Mouse (Mus musculus) c-Kit-positive CD71-positive TER-119-positive erythroid progenitor cells, embryonic 14.5 days (primary cell): ENCODE data around the gene Gm20458.

Experiments used
- DNase-seq: peaks from one replicate; pipeline ENCODE4 v3.0.0-alpha.2; 2013; ENCODE audit warnings: low spot score

The Gm20458 gene

DNA sequence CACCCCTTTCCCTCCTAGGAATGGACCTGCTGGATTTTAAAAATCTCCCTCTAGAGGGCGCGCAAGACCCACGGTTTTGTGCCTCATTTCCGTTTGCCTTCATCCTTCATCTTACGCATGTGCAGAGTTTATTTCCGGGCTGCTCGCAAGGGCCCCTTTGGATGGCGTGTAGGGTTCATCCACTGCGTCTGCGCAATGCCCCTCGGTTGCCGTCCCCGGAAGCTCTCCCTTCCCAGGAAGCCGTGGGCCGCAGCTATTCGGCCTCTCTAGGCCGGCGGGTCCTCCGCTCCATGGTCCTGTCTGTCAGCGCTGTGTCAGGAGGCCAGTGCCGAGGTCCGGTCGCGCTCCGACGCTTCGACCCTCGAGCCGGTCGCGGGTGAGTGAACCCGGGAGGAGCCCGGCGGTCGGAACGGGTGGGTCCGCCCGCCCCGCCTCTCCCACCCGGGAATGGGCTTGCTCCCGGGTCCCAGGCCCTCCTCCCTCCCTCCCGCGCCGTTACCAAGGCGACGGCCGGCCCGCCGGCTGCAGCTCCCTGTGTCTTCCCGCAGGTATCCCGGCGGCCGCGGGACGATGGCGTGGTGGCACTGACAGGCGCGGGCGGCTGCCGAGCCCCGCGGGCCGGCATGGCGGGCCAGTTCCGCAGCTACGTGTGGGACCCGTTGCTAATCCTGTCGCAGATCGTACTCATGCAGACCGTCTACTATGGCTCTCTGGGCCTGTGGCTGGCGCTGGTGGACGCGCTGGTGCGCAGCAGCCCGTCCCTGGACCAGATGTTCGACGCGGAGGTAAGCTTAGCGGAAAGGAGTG lies at the start of gene Gm20458:
TSS of gene Gm20458 (plus strand) at position 223 of the 807 bp plus-strand sequence.
- peak; percentile 93 for DNase-seq

DNA sequence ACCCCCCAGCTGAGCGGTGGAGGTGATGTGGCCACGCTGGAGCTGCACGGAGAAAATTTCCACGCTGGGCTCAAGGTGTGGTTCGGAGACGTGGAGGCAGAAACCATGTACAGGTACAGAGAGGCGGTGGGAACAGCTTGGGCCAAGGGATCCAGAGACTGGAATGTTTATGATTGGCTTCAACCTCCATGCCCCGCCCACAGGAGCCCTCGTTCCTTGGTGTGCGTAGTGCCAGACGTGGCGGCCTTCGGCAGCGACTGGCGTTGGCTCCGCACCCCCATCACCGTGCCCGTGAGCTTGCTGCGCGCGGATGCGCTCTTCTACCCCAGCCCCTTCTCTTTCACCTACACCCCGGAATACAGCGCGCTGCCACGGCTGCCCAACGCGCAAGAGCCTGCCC lies 46.6 kb upstream of the Gm20458 start:
- DNase-seq = no peak

DNA sequence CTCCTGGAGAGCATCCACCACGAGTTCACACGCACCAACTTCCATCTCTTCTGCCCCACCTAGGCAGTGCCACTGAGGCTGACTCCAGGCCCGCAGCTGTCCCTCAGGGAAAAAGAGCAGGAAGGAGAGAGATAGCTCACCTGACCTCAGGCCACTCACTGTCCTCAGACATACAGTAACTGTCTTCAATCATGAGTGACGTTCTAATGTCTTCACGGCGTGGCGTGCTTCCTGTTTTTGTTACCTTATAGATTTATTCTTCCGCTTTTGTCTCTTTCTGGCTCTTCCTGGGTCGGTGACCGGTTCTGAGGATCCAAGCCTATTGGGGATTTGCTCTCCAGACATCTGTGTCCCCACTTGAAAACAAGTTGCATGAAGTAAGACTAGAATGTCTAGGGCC lies 46.2 kb upstream of the Gm20458 start:
- no peak for DNase-seq

DNA sequence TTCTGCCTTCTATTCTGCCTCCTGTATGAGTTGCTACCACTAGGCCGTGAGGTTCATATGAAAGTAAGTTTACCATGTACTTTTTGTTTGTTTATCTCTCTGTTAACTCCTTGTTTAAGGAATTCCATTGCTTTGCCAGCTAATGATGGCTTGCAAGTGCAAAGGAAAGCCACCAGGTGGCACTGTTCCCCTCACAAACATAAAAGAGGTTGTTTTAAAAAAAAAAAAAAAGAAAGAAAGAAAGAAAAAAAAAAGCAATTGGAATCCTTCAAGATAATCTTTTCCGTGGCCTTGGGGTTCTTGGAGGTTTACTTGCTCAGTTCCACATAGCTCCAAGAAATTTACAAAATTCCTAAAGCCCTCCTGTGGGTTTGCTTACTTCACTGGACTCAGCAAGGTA lies 43.6 kb upstream of the Gm20458 start:
- DNase-seq = peak; percentile 5

DNA sequence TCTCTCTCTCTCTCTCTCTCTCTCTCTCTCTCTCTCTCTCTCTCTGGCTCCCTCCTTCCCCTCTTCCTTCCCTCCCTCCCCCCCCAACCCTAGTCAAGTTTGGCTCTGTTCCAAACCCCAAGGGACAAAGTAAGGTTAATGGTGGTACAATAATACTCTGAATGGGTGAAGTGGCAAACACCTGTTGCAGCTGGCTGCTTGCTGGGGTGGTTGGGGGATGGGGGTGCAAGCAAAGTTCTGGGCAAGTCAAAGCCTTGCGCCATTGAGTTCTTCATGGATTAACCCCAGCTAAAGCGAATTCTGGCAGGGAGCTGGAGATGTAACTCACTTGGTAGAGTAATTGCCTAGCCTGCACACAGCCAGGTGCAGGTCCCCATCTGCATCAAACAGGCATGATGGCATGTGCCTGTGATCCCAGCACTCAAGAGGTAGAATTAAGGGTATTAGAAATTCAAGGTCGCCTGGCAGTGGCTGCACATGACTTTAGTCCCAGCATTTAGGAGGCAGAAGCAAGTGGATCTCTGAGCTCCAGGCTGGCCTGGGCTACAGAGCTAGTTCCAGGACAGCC lies 42.4 kb upstream of the Gm20458 start:
- DNase-seq = no peak

DNA sequence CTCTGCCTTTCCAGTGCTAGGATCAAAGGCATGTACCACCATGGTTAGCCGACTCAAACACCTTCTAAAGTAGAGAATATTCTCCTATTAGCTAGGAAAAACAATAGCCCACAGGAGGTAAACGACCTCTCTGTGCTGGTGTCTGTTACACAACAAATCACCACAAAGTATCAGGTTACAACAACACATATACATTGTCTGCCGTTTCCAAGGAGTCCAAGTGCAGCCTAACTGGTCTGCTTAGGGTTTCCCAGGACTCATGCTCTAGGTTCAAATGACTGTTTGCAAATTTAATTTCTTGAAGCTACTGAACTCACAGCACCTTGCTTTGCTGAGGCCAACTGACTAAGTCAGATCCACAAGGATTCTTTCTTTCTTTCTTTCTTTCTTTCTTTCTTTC lies 41.3 kb upstream of the Gm20458 start:
- DNase-seq = no peak

DNA sequence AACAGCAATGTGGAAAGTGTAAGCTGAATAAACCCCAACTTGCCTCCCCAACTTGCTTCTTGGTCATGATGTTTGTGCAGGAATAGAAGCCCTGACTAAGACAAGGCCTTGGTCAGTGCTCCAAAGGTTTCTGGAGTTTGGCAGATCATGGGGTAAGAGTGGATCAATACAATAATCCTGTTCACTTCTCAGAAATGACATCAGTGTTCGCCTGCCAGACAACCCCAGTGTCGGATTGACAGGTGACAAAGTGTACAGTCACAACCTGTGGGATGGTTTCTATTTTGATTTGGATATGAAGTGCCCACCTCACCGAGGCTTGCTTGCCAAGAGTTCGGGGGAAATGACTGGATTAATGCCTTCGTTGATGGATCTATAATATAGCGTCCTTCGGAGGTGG lies 39.5 kb upstream of the Gm20458 start:
- DNase-seq = no peak

DNA sequence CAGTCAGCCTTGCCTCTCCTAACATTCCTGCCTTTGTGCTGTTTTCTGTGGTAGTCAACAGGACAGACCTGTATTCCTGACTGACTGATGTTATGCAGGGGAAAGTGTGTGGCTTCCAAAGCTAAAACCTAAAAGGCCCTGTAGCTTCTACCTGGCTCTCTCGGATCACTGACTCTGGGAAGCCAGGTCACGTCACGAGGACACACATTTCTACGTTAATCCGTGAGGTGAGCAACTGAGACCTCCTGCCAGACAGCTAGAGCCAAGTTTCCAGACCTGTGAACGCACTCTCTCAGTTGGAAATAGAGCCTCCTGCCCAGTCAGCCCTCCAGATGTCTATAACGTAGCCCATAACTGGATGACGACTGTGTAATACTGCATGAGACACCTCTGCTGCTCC lies 38.8 kb upstream of the Gm20458 start:
- DNase-seq = no peak

DNA sequence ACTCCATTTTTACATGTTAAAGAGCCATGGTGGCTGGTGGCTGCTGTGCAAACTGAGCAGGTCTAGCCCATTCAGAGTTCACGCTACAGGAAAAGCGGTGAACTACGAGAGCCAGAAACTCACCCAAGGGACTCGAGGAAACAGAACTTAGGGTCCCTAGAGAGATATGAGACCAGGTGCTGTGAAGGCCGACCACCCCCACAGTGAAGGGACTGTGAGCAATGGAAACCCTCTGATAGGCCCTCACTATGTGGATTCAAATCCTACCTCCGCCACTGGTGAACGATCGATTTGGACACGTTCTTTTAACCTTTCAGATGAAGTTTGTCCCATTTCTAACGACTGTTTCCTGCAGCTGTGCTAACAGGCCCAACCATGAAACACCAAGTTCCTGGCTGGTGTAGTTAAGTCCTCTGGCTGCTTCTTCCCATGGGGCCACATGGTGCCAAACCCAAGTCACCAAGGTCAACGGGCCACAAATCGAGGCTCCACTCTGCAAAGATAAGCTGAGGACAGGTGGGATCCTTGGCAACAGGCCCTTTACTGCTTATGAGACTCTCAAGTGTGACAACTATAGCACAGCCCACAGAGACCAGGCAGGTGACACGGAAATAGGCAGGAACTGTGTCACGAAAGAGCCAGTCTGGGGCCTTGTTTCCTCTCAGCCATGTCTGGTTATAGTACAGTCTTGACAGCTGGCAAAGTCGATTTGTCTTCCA lies 37.9 kb upstream of the Gm20458 start:
- no peak for DNase-seq

DNA sequence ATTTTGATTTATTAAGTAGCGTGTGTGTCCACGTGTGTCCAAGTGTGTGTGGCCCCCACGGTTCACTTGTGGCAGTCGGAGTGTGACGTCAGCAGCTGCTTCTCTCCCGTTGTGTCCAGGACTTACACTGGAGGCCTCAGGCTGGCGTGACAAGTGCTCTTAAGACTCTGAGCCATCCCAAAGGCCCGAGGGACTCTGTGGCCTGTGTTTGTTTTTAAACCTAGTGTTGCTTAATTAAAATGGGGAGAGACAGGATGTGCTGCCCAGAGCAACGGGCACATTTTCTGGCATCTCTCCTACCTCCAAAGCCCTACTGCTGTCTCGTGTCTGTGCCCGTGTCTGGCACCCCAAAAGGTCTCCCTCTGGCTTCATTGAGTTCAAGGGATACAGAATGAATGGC lies 37.3 kb upstream of the Gm20458 start:
- no peak for DNase-seq

DNA sequence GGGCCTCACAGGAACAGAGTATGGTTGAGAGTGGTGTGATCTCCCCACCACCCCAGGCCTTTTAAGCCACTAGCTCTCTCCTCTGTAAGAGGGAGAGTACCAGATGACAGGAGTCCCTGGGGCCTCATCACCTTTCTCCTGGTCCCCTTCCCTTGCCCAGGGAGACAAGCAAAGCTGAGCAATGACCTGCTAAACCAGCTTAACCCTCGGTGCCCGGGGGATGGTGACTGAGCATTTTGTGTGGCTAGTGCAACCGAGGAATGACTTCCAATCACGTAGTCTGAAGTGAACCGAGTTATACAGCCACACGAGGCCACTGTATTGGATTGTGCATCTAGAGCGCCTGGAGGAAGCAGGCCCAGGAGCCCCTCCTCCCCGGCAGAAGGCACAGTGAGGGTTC lies 36.4 kb upstream of the Gm20458 start:
- no peak for DNase-seq

DNA sequence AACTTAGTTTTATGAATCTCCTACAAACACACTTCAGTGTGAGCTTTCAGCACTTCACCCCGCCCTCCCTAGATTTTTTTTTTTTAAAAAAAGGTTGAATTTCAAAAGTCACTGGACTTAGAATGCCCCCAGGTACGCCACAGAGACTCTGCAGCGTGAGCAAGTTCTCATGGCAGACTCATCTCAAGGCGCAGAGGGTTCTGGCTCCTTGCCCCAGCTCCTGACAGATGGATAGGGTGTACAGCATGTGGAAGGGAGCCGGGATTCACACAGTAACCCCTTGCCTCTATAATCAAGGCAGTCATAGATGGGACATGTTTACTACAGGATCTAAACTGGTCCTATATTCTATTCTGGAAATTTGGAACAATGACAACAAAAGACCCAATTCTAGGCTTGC lies 35.4 kb upstream of the Gm20458 start:
- DNase-seq = no peak

DNA sequence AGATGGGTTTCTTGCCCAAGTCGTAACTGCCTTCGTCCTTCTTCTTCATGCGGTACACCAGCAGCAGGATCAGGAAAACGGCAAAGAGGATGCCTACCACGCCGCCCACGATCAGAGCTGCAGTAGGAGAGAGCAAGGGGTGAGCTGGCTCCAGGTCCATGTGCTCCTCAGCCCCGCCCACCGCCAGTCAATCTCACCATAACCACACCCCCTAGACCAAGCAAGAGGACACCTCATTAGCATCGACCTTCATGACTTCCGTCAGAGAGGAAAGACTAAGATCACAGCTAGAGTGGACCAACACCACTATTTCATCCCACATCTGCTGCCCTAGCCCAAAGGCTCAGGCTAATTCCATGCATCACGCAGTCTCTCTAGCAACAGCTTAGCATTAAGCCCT lies 34.6 kb upstream of the Gm20458 start:
- no peak for DNase-seq

DNA sequence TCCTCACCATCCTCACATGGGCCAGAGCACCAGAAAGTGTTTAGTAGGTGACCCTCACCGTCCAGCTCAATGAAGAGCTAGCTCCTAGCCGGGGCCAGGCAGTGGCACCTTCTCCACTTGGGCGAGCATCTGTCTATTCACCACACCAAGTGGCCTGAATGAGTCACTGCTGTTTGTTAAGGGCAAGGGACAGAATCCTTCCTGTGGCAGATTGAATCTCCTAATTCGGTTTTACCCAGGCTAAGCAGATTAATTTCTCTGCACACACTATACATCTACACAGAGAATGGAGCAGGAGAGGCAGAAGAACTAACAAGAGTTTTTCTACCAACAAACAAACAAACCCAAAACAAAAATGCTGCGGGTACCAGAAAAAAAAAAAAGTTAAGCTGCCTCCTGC lies 33.8 kb upstream of the Gm20458 start:
- DNase-seq = no peak

DNA sequence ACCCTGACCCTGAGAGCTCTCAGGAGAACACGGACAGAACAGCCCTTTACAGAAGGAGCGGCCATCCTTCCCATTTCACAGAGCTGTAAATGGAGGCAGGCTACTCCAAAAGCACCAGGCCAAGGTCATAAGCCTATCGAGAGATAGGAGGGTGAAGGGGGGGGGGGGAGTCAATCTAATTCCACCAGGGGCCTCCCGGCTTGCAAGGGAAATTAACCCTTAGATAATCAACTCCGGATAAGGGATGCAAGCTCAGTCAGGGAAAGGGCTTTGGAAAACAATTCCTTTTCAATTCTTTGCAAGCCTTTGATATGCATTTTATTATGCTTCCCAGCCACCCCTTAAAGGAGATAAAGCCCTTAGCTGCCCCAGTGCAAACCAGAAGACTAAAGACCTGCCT lies 32.3 kb upstream of the Gm20458 start:
- DNase-seq = no peak

DNA sequence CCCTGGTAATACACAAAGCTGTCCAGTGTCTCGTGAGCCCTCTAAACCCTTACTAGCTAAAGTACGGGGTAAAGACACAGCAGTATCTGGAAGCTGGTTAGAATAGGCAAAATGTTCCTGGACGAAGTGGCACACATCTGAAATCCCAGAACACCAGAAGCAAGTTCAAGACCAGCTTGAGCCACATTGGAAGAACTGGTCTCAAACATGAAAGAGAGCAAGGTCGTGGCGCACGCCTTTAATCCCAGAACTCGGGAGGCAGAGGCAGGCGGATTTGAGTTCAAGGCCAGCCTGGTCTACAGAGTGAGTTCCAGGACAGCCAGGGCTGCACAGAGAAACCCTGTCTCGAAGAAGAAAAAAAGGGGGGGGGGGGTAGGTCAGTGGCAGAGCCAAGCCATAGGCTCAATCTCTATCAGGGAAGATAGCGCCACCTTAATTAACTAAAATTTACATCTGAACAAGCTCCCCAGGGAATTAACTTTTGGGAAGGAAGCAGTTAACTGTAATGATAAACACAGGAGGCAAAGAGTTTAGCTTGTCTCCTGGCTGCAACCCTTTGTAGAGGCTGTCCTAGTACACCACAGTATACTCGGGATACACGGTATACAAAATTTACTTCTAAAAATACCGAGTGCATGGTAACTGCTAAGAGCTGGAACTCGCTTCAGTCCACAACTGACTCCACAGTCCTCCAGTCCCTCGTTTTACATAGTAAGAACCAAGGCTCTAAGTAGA lies 30.7 kb upstream of the Gm20458 start:
- no peak for DNase-seq

DNA sequence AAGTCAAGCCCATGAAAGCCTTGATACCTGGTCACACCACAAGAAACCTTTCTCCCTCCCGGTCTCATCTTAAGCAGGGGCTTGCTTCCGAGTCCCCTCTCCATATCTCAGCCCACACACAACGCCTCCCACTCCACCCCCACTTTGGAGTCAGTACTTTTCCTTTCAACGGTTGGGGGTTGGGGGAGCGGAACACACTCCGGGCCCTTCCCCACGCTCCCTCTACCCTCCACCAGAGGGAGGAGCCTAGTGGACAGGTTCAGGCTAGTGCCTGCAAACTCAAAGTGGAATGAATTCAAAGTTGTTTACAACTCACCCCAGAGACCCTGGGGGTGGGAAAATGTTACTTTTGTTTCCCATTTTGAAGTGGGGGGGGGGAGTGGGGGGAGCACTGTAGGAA lies 30.1 kb upstream of the Gm20458 start:
- DNase-seq = no peak

DNA sequence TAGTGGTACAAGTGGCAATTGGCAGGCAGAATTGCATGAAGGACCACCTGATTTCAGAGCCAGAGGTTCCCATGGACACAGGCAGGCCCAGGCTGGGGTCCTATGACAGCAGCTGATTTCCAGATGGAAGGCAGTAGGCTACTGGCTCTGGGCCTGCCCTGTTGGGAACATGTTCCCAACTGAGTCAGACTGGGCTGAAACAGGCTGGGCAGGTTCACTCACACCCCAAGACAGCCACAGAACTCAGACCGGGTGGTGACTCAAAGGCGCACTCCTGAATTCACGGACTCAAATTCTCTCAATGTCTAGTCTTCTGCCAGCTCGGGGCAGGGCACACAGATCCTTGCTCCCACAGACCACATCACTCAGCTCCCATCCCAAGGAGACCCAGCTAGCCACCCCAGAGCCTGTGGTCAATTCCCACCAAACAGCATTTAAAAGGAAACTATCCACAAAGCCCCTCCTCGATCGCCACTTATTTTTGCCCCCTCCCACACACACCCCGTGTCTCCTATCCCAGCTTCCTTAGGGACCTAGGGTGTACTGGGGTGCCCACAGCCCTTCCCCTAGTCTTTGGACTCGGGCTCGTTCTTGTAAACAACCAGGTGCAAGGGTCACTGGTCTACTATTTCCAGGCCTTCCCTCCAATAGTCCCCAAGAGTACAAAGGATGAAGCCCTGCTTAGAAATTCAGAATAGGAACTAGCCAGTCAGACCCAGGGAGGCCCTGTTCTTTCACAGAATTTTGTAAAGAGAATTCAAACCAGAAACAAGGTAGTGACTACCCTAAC lies 28.9 kb upstream of the Gm20458 start:
- DNase-seq = no peak

DNA sequence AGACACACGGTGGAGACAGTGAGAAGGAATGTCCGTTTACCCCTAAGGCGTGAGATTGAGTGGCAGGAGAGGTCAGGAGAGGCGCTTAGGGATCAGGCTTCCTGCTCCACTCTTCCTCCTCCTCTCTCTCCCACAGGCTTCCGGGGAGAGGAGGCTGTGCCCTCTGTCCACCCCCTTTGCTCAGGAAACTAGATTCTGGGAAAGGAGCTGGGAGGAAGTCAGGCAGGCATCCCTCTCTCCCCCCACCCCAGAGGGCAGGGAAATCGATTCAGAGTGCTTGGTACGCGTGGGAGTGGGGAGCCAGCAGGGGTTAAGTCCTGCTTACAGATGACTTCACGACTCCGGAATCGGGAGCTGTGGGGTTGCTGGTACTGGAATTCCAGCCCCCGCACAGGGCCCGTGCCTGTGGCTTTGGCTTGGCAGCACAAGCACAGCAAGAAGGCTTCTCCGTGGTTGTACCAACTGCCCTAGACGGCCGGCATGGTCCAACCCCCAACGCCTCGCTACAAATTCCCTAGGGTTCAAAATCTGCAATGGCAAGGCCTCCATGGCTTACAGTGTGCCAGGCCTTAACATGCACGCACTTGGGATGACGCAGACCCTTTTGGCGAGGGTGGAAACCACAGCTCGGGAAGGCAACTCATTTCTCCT lies 28.1 kb upstream of the Gm20458 start:
- no peak for DNase-seq

DNA sequence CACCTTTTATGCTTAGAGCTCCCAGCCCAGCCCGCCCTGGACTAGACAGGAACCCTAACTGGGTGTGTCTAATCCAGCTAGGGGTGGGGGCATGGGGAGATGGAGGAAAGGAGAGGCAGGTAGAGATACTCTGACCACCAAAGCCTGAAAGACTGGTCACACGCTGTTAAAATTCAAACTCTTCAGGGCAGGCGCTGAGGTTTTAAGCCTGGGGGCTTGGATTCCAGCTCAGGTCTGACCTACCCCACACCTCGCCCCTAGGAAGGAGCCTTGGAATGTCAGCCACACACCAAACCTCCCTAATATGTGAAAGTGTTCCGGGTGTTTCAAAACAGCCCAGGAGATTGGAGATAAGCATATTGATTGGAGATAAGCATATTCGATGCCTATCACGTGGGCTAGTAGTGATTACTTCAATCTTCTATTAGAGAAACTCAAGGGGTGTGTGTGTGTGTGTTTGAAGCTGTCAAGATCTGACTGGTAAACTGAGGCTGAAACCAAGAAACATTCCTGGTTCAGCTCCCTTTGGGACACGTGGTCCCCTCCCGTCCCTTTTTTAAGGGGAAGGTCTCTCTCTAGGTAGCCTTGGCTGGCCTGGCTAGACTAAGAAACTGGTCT lies 27.4 kb upstream of the Gm20458 start:
- DNase-seq = no peak

DNA sequence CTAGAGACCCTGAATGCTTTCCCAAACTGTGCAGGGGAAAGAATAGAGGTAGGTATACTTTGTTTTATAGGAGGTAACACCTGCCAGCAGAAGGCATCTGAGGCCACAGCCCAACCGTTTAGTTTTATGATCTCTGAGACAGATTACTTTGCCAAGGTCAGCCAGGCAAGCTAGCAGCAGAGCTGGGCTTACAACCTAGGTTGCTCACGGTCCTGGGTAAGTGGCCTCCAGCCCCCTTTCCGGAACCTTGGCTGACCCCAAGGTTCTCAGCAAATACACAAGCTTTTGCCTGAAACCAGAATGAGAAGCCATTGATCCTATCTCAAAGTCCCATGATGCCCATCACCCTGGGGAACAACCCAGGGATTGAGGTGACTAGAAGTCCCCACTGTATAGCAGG lies 26.1 kb upstream of the Gm20458 start:
- no peak for DNase-seq
